Mouse (Mus musculus) MEL (cell line): Measurements from ENCODE around the gene Osm. TPM values are rescaled to one million over a fixed set of nuclear protein-coding genes. Genes with fewer than 3 reads are reported as not detected.
A peak's percentile ranks its signal among the peaks of the same experiment; 100 is the strongest.

ENCODE experiments used
- DNase-seq: peaks from one replicate; pipeline ENCODE4 v3.0.0; 2011; ENCODE audit warnings: low read depth, low spot score
- H3K27ac ChIP-seq: 2 replicates; pipeline ENCODE4 v1.5.1; 2012; ENCODE audit warnings: low read depth, mild to moderate bottlenecking, control low read depth, low read length, moderate library complexity; ENCODE audit not compliant: control insufficient read depth
- H3K27me3 ChIP-seq, 2 experiments: fragments of 150-350 bp in 1 of 2; sonication (generic) in 1 of 2; 2 replicates each; pipeline ENCODE4 v1.6.1; 2012; ENCODE audit warnings: low read length in 2 of 2, mild to moderate bottlenecking in 2 of 2, improper control_type of control experiment in 1 of 2, moderate library complexity in 1 of 2; ENCODE audit not compliant: insufficient read depth in 2 of 2, control insufficient read depth in 1 of 2
- H3K36me3 ChIP-seq, 2 experiments: 2 replicates each; pipeline ENCODE4 v1.6.1; 2012 to 2014; ENCODE audit warnings: low read length in 2 of 2, improper control_type of control experiment in 1 of 2, inconsistent platforms in 1 of 2, mild to moderate bottlenecking in 1 of 2; ENCODE audit not compliant: insufficient read depth in 2 of 2, control insufficient read depth in 1 of 2
- H3K4me1 ChIP-seq, 2 experiments: fragments of 150-350 bp in 1 of 2; sonication (generic) in 1 of 2; 2 replicates each; pipeline ENCODE4 v1.6.1; 2012; ENCODE audit warnings: low read length in 2 of 2, improper control_type of control experiment in 1 of 2, mild to moderate bottlenecking in 1 of 2; ENCODE audit not compliant: insufficient read depth in 2 of 2, control insufficient read depth in 1 of 2
- H3K4me3 ChIP-seq, 2 experiments: fragments of 150-350 bp in 1 of 2; sonication (generic) in 1 of 2; 2 replicates each; pipeline ENCODE4 v1.5.1; 2012; ENCODE audit warnings: low read depth in 2 of 2, low read length in 2 of 2, mild to moderate bottlenecking in 2 of 2, moderate library complexity in 2 of 2, control low read depth in 1 of 2, improper control_type of control experiment in 1 of 2; ENCODE audit not compliant: control insufficient read depth in 1 of 2, insufficient read depth in 1 of 2
- H3K79me2 ChIP-seq: 2 replicates; pipeline ENCODE4 v1.6.1; 2012; ENCODE audit warnings: mild to moderate bottlenecking, low read length, moderate library complexity; ENCODE audit not compliant: control insufficient read depth, poor library complexity, insufficient read depth
- H3K9ac ChIP-seq: 2 replicates; pipeline ENCODE4 v1.6.1; 2012; ENCODE audit warnings: low read depth, mild to moderate bottlenecking, control low read depth, low read length, moderate library complexity; ENCODE audit not compliant: control insufficient read depth, poor library complexity, severe bottlenecking
- H3K9me3 ChIP-seq: fragments of 150-350 bp; sonication (generic); replicated peaks from 2 replicates; pipeline ENCODE4 v1.6.1; 2012; ENCODE audit warnings: mild to moderate bottlenecking, low read length, improper control_type of control experiment, moderate library complexity; ENCODE audit not compliant: insufficient read depth
- CHD1 ChIP-seq: IDR thresholded peaks from 2 replicates; pipeline ENCODE4 v1.6.1; 2012; ENCODE audit warnings: low read depth, mild to moderate bottlenecking, inconsistent platforms, low read length, improper control_type of control experiment
- CHD2 ChIP-seq: IDR thresholded peaks from 2 replicates; pipeline ENCODE4 v1.6.1; 2011; ENCODE audit warnings: low read length, improper control_type of control experiment
- CTCF ChIP-seq, 3 experiments: IDR thresholded peaks in 2 of 3; conservative IDR thresholded peaks in 1 of 3; 2 replicates each; pipeline ENCODE4 v1.5.1; 2011 to 2012; ENCODE audit warnings: low read length in 3 of 3, low read depth in 2 of 3, mild to moderate bottlenecking in 2 of 3, improper control_type of control experiment in 1 of 3, inconsistent platforms in 1 of 3, mixed read lengths in 1 of 3, moderate library complexity in 1 of 3; ENCODE audit not compliant: control insufficient read depth in 1 of 3, insufficient read depth in 1 of 3, poor library complexity in 1 of 3, severe bottlenecking in 1 of 3
- E2F4 ChIP-seq: IDR thresholded peaks from 2 replicates; pipeline ENCODE4 v1.6.1; 2011; ENCODE audit warnings: low read depth, low read length, improper control_type of control experiment, borderline replicate concordance
- EP300 ChIP-seq, 2 experiments: IDR thresholded peaks; 2 replicates each; pipeline ENCODE4 v1.6.1; 2011; ENCODE audit warnings: improper control_type of control experiment in 2 of 2, low read length in 2 of 2, low read depth in 1 of 2, mild to moderate bottlenecking in 1 of 2
- ETS1 ChIP-seq: IDR thresholded peaks from 2 replicates; pipeline ENCODE4 v1.6.1; 2012; ENCODE audit warnings: low read depth, mild to moderate bottlenecking, inconsistent platforms, low read length, improper control_type of control experiment, moderate library complexity
- GABPA ChIP-seq: IDR thresholded peaks from 2 replicates; pipeline ENCODE4 v1.6.1; 2012; ENCODE audit warnings: low read depth, mild to moderate bottlenecking, inconsistent platforms, low read length, improper control_type of control experiment, moderate library complexity
- GATA1 ChIP-seq: IDR thresholded peaks from 2 replicates; pipeline ENCODE4 v1.6.1; 2011; ENCODE audit warnings: low read depth, low read length, improper control_type of control experiment
- HCFC1 ChIP-seq: IDR thresholded peaks from 2 replicates; pipeline ENCODE4 v1.6.1; 2012; ENCODE audit warnings: low read depth, mild to moderate bottlenecking, inconsistent platforms, low read length, improper control_type of control experiment, moderate library complexity
- KAT2A ChIP-seq: conservative IDR thresholded peaks from 2 replicates; pipeline ENCODE4 v1.6.1; 2012; ENCODE audit warnings: low read depth, low read length, improper control_type of control experiment, inconsistent platforms
- MAX ChIP-seq: IDR thresholded peaks from 2 replicates; pipeline ENCODE4 v1.6.1; 2011; ENCODE audit warnings: low read length, improper control_type of control experiment
- MXI1 ChIP-seq: IDR thresholded peaks from 2 replicates; pipeline ENCODE4 v1.6.1; 2011; ENCODE audit warnings: mild to moderate bottlenecking, low read depth, low read length, improper control_type of control experiment
- MYB ChIP-seq: IDR thresholded peaks from 2 replicates; pipeline ENCODE4 v1.6.1; 2011; ENCODE audit warnings: mild to moderate bottlenecking, low read depth, low read length, improper control_type of control experiment
- MYC ChIP-seq: IDR thresholded peaks from 2 replicates; pipeline ENCODE4 v1.6.1; 2011; ENCODE audit warnings: low read depth, mild to moderate bottlenecking, low read length, improper control_type of control experiment, moderate library complexity
- NRF1 ChIP-seq: IDR thresholded peaks from 2 replicates; pipeline ENCODE4 v1.6.1; 2014; ENCODE audit warnings: low read depth, mild to moderate bottlenecking, inconsistent platforms, low read length, improper control_type of control experiment, moderate library complexity; ENCODE audit not compliant: poor library complexity, insufficient read depth, severe bottlenecking
- POLR2A ChIP-seq, 2 experiments: IDR thresholded peaks; 2 replicates each; pipeline ENCODE4 v1.6.1; 2011 to 2012; ENCODE audit warnings: low read length in 2 of 2, mild to moderate bottlenecking in 2 of 2, control low read depth in 1 of 2, improper control_type of control experiment in 1 of 2, low read depth in 1 of 2, moderate library complexity in 1 of 2; ENCODE audit not compliant: control insufficient read depth in 1 of 2, insufficient read depth in 1 of 2, poor library complexity in 1 of 2
- POLR2AphosphoS2 ChIP-seq: IDR thresholded peaks from 2 replicates; pipeline ENCODE4 v1.6.1; 2011; ENCODE audit warnings: low read length, improper control_type of control experiment
- POLR2AphosphoS5 ChIP-seq: IDR thresholded peaks from 2 replicates; pipeline ENCODE4 v1.6.1; 2012; ENCODE audit warnings: low read depth, borderline replicate concordance, mild to moderate bottlenecking, inconsistent platforms, low read length, moderate library complexity, mixed read lengths
- RCOR1 ChIP-seq: IDR thresholded peaks from 2 replicates; pipeline ENCODE4 v1.6.1; 2012; ENCODE audit warnings: low read depth, mild to moderate bottlenecking, inconsistent platforms, low read length, improper control_type of control experiment
- SIN3A ChIP-seq: IDR thresholded peaks from 2 replicates; pipeline ENCODE4 v1.6.1; 2012; ENCODE audit warnings: low read length, improper control_type of control experiment, inconsistent platforms
- SMC3 ChIP-seq: IDR thresholded peaks from 2 replicates; pipeline ENCODE4 v1.6.1; 2011; ENCODE audit warnings: low read depth, low read length, improper control_type of control experiment
- TAL1 ChIP-seq: IDR thresholded peaks from 2 replicates; pipeline ENCODE4 v1.6.1; 2012; ENCODE audit warnings: mild to moderate bottlenecking, inconsistent platforms, low read length, moderate library complexity, mixed read lengths
- TCF12 ChIP-seq: IDR thresholded peaks from 2 replicates; pipeline ENCODE4 v1.6.1; 2014; ENCODE audit warnings: low read depth, mild to moderate bottlenecking, inconsistent platforms, low read length, improper control_type of control experiment, moderate library complexity
- UBTF ChIP-seq: IDR thresholded peaks from 2 replicates; pipeline ENCODE4 v1.6.1; 2012; ENCODE audit warnings: low read depth, mild to moderate bottlenecking, inconsistent platforms, low read length, improper control_type of control experiment, moderate library complexity, borderline replicate concordance; ENCODE audit not compliant: insufficient read depth
- USF2 ChIP-seq, 2 experiments: IDR thresholded peaks; 2 replicates each; pipeline ENCODE4 v1.6.1; 2011 to 2012; ENCODE audit warnings: improper control_type of control experiment in 2 of 2, low read length in 2 of 2, borderline replicate concordance in 1 of 2, inconsistent platforms in 1 of 2, low read depth in 1 of 2, mild to moderate bottlenecking in 1 of 2; ENCODE audit not compliant: insufficient read depth in 1 of 2
- ZC3H11A ChIP-seq: IDR thresholded peaks from 2 replicates; pipeline ENCODE4 v1.6.1; 2012; ENCODE audit warnings: low read depth, mild to moderate bottlenecking, inconsistent platforms, low read length, improper control_type of control experiment
- ZKSCAN1 ChIP-seq: IDR thresholded peaks from 2 replicates; pipeline ENCODE4 v1.6.1; 2012; ENCODE audit warnings: low read depth, mild to moderate bottlenecking, inconsistent platforms, low read length, improper control_type of control experiment, moderate library complexity
- ZMIZ1 ChIP-seq: IDR thresholded peaks from 2 replicates; pipeline ENCODE4 v1.6.1; 2012; ENCODE audit warnings: low read depth, mild to moderate bottlenecking, inconsistent platforms, low read length, improper control_type of control experiment, moderate library complexity
- polyA plus RNA-seq, 2 experiments: library from polyadenylated mRNA; stranded (reverse) in 1 of 2; unstranded in 1 of 2; fragments of >175 nt in 1 of 2; fragments of >200 nt in 1 of 2; gene quantifications; 2 replicates each; pipeline versions ENCODE4 v1.2.1 to v1.2.4; 2012; ENCODE audit warnings: low replicate concordance in 2 of 2, low read depth in 1 of 2; ENCODE audit not compliant: insufficient read length in 2 of 2, insufficient read depth in 1 of 2, missing spikeins in 1 of 2
- total RNA-seq: library from RNA; depleted of rRNA; stranded (reverse); fragments of 300-350 nt; gene quantifications from 2 replicates; pipeline ENCODE4 v1.2.3, GENCODE M21; 2012

The Osm gene
- total and polyA plus RNA-seq, 3 experiments, result 10.6 to 15.4 TPM; not detected in 1

DNA sequence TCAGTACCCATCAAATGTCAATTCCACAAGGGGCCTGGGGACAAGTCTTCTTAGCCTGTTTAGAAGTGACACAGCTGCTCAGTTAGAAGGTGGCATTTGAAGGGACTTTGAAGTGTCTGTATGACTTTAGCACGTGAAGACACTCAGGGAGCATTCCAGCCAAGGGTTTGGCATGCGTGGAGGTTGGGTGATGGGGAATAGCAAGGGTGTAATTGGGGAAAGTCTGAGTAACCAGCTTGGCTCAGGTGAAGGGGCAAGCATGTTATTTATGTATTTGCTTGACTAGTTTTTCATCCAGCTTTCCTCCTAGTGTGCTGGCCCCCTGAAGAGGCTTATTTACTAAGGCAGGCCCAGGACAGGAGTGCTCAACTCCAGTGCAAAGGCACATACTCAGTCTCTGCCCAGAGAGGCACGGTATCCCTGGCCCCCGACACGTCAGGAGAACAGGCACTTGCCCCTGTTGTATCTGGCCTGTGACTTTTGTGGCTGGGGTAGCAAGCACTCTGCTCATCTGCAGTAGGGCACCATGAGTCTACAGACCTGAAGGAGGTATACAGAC is 31.0 kb upstream of the Osm start:
- peaks cover 22 to 30% of the 10 kb centered on the region in 2 experiments for H3K4me1 ChIP-seq
- H3K9ac ChIP-seq, result no peak overlapping the region

DNA sequence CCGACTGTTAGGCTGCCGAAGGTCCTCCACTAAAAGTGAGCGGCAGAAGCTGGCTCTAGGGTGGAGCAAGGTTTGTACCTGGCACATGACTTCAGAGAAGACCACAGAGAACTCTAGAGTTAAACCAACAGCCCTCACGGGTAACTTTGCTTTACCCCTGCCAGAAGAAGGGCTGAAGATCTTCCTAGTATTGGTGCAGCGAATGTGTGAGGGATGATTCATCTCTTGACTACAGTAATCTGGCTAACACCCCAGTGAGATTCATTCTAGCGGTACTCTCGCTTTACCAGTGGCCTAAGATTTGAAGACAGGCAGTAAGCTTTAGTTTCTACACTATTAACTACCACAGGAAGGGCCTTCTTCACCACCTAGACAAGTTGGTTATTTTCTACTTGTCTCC is 30.3 kb upstream of the Osm start:
- H3K36me3 ChIP-seq, result peaks cover 2 to 31% of the 10 kb centered on the region in 2 experiments
- no peaks in the 10 kb centered on the region for H3K27me3 ChIP-seq
- TF ChIP-seq KAT2A (no peak), POLR2A (IDR thresholded peaks at IDR 0.05; ENCODE audit: control insufficient read depth in 1 of 2, insufficient read depth in 1 of 2, low read depth in 1 of 2, low read length in 2 of 2, poor library complexity in 1 of 2) (no peak), CTCF (IDR thresholded peaks at IDR 0.05 in 2 of 3, conservative IDR thresholded peaks at IDR 0.05 in 1 of 3; ENCODE audit: control insufficient read depth in 1 of 3, insufficient read depth in 1 of 3, low read depth in 2 of 3, low read length in 3 of 3, poor library complexity in 1 of 3, severe bottlenecking in 1 of 3) (no peak), MXI1 (no peak), CHD2 (no peak), EP300 (IDR thresholded peaks at IDR 0.05; ENCODE audit: low read depth in 1 of 2, low read length in 2 of 2) (no peak), SMC3 (no peak), GABPA (no peak), POLR2AphosphoS5 (no peak), ZMIZ1 (no peak), MYB (no peak), E2F4 (no peak), HCFC1 (no peak), TAL1 (no peak), ZC3H11A (no peak), ZKSCAN1 (no peak), NRF1 (no peak), USF2 (IDR thresholded peaks at IDR 0.05; ENCODE audit: borderline replicate concordance in 1 of 2, insufficient read depth in 1 of 2, low read depth in 1 of 2, low read length in 2 of 2) (no peak), UBTF (no peak)
- TF ChIP-seq, all 39 proteins: peak for 0

More for the DNA sequence above, 31.0 kb upstream of the Osm start:
- DNase-seq, result no peak
- no peaks in the 10 kb centered on the region for H3K9me3 ChIP-seq
- no peaks in the 10 kb centered on the region for H3K79me2 ChIP-seq
- H3K27me3 ChIP-seq, result no peaks in the 10 kb centered on the region
- H3K4me3 ChIP-seq, result no peak overlapping the region
- TF ChIP-seq MYC, result no peak
- no peak for TF ChIP-seq ETS1
- no peak for TF ChIP-seq TCF12
- no peak for TF ChIP-seq GATA1
- TF ChIP-seq RCOR1, result no peak
- TF ChIP-seq ZC3H11A, result no peak
- TF ChIP-seq CTCF (IDR thresholded peaks at IDR 0.05 in 2 of 3, conservative IDR thresholded peaks at IDR 0.05 in 1 of 3; ENCODE audit: control insufficient read depth in 1 of 3, insufficient read depth in 1 of 3, low read depth in 2 of 3, low read length in 3 of 3, poor library complexity in 1 of 3, severe bottlenecking in 1 of 3), result no peak
- no peak for TF ChIP-seq ZKSCAN1
- no peak for TF ChIP-seq POLR2AphosphoS2
- TF ChIP-seq SIN3A, result no peak
- TF ChIP-seq CHD1, result no peak
- no peak for TF ChIP-seq KAT2A
- no peak for TF ChIP-seq MAX
- H3K27ac ChIP-seq, result no peak overlapping the region
- H3K36me3 ChIP-seq, result peaks cover under 1 to 31% of the 10 kb centered on the region in 2 experiments

More for the DNA sequence above, 30.3 kb upstream of the Osm start:
- H3K79me2 ChIP-seq, result no peaks in the 10 kb centered on the region
- H3K27ac ChIP-seq, result peak overlapping the region; percentile 57; the same call in 1 of the 2 replicates
- H3K9ac ChIP-seq, result no peak overlapping the region
- DNase-seq, result peak; percentile 52
- peaks cover 22 to 30% of the 10 kb centered on the region in 2 experiments for H3K4me1 ChIP-seq
- no peak overlapping the region for H3K4me3 ChIP-seq
- H3K9me3 ChIP-seq, result no peaks in the 10 kb centered on the region
